Mouse (Mus musculus) retina, postnatal 7 days (tissue): ENCODE data around the gene Prl3a1.

Experiments
- DNase-seq: peaks from one replicate; pipeline ENCODE4 v3.0.0-alpha.2; 2012; ENCODE audit warnings: low read depth, low spot score

Prl3a1 gene

DNA sequence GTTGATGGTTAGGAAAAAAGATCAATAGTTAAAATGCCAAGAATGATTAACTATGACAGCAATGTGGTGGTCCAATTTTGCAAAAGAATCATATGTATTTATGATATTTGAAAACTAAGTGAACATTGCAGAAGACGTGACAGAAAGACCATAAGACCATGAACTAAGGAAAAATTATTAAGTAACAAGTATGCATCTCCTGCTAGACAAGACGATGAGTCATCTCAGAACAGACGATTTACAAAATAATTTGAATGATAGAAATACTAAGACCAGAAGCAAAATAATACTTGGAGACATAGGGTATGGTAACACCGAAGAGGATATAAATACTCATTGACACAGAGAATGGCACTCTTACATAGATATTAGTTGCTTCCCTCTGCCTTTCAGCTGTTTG is at the start of gene Prl3a1:
TSS of gene Prl3a1 (plus strand) at position 301 of the 400 bp plus-strand sequence.
- no peak for DNase-seq

DNA sequence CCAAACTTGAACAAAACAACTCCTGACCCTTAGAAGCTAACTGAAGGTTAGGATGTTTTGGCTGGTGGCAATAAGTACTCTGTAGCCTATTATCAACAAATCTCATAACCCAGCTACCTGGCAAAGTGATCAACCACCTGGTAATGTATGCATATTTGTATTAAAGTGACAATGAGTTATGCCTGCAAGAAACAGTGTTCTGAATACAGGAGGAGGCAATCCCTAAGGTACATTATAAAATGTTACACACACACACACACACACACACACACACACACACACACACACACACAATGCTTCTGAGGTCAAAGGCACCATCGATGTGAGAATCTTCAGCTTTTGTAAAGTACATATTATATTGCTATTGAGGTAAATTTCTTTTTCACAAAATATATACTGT is 17.7 kb upstream of the Prl3a1 start, which contains the start of gene Prl3b1:
TSS of gene Prl3b1 (plus strand) at position 301 of the 400 bp plus-strand sequence.
- DNase-seq, result no peak

DNA sequence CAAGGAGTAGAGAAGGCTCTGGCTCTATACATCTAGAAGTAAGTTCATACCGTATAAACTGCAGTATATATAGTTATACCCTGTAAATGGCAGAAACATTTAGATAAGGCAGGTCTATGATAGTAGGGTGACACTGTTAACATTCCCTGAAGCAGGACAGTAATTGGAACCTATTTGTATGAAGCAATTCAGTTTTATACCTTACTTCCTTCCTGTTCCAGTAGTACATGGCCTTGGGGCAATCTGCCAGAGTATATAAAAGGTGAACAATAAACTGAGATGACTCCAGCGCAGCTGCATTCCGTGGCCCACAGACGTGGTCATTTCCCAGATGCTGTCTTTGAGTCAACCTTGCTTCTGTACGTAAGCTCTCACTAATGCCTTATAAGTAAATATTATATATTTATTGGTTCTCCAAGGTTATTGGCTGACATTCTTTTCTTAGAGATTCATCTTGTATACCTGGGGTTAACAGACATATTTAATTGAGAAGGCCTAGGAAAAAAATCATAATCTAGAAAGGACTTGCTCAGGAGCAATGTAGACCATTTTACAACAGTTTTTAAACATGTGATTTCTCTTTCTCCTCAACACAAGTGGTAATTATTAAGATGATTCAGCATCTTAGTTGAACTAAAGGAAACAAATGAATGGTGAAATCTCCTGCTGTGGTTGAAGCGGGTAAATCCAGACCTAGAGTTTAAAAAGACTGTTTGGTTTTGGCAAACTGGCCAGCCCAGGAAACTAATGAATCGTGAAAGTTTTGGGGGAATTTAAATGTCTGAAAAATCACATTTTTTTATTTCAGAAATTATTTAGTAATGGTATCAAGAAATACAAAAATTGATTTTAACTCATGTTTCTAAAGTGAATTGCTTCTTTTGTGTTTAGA is 53.3 kb downstream of the Prl3a1 start, which contains the start of gene Prl6a1:
TSS of gene Prl6a1 (plus strand) at position 294 of the 892 bp plus-strand sequence.
- no peak for DNase-seq
